Mouse (Mus musculus) lung, postnatal 0 days (tissue): ENCODE results near the gene Flt3.

Source experiments
- CTCF ChIP-seq: IDR thresholded peaks from 2 replicates; pipeline ENCODE4 v1.5.1; 2016; ENCODE audit warnings: antibody characterized with exemption, mild to moderate bottlenecking
- EP300 ChIP-seq: IDR thresholded peaks from 2 replicates; pipeline ENCODE4 v1.6.1; 2016; ENCODE audit warnings: antibody characterized with exemption, mild to moderate bottlenecking, control low read depth

GRCm38 (mm10) chr5:147354161-147354780 is 46.0 kb downstream of the Flt3 start:
- TF ChIP-seq CTCF, result no peak
- no peak for TF ChIP-seq EP300
